Mouse (Mus musculus): ENCODE data around the gene Olfr507.
A peak's percentile ranks its signal among the peaks of the same experiment; 100 is the strongest.
"Not testable (repeated sequence)": the region's sequence is repeated elsewhere in the genome, so short reads cannot be mapped to it uniquely, and the experiment has no call there.

Olfr507 gene

GRCm38 (mm10) chr7:108621514-108621913 is at the start of gene Olfr507:
Gene Olfr507 (plus strand): TSS chr7:108621814.
- no peak for TF ChIP-seq POU5F1 (IDR thresholded peaks at IDR 0.05; ENCODE audit: borderline replicate concordance, low read length)
- no peak for TF ChIP-seq CTCF (conservative IDR thresholded peaks at IDR 0.05; ENCODE audit: low read length)
- TF ChIP-seq NANOG (IDR thresholded peaks at IDR 0.05; ENCODE audit: borderline replicate concordance, low read length), result no peak
- H3K4me1 ChIP-seq (replicated peaks; ENCODE audit: low read depth, low read length), result peaks cover 7% of the 10 kb centered on the region; the same call in 1 of the 2 replicates
- no peaks in the 10 kb centered on the region for H3K27me3 ChIP-seq (ENCODE audit: insufficient read depth, low read length)
- H3K4me3 ChIP-seq (replicated peaks; ENCODE audit: low read length), result no peak within 1 kb of the TSS
- peaks cover 11% of the 10 kb centered on the region for H3K9me3 ChIP-seq (ENCODE audit: low read length)
- no peaks in the 10 kb centered on the region for H3K36me3 ChIP-seq (ENCODE audit: insufficient read depth, low read length)

- peaks cover 4% of the 10 kb centered on the region for H3K9me3 ChIP-seq (ENCODE audit: low read length)
- TF ChIP-seq POU5F1 (IDR thresholded peaks at IDR 0.05; ENCODE audit: borderline replicate concordance, low read length) (no peak), NANOG (IDR thresholded peaks at IDR 0.05; ENCODE audit: borderline replicate concordance, low read length) (no peak), CTCF (conservative IDR thresholded peaks at IDR 0.05; ENCODE audit: low read length) (no peak)
- no peaks in the 10 kb centered on the region for H3K27me3 ChIP-seq (ENCODE audit: insufficient read depth, low read length)
- H3K36me3 ChIP-seq (ENCODE audit: insufficient read depth, low read length), result no peaks in the 10 kb centered on the region
- no peak overlapping the region for H3K4me3 ChIP-seq (replicated peaks; ENCODE audit: low read length)
- no peaks in the 10 kb centered on the region for H3K4me1 ChIP-seq (replicated peaks; ENCODE audit: low read depth, low read length)
Observed at GRCm38 (mm10) chr7:108589797-108590196, 31.8 kb upstream of the Olfr507 start.

GRCm38 (mm10) chr7:108601916-108602315 is 19.7 kb upstream of the Olfr507 start:
- H3K4me3 ChIP-seq (replicated peaks; ENCODE audit: low read length); H3K4me1 ChIP-seq (replicated peaks; ENCODE audit: low read depth, low read length); H3K36me3 ChIP-seq (ENCODE audit: insufficient read depth, low read length); H3K27me3 ChIP-seq (ENCODE audit: insufficient read depth, low read length): not testable (repeated sequence)
- peak; percentile 25; the same call in 1 of the 2 replicates for TF ChIP-seq NANOG (IDR thresholded peaks at IDR 0.05; ENCODE audit: borderline replicate concordance, low read length)
- peaks cover 71% of the 10 kb centered on the region for H3K9me3 ChIP-seq (ENCODE audit: low read length)

GRCm38 (mm10) chr7:108610487-108610886 is 11.1 kb upstream of the Olfr507 start, which contains the start of gene Olfr506:
Gene Olfr506 (plus strand): TSS chr7:108610787.
- no peaks in the 10 kb centered on the region for H3K4me1 ChIP-seq (replicated peaks; ENCODE audit: low read depth, low read length)
- H3K9me3 ChIP-seq (ENCODE audit: low read length), result peaks cover 48% of the 10 kb centered on the region
- TF ChIP-seq CTCF (conservative IDR thresholded peaks at IDR 0.05; ENCODE audit: low read length), result no peak
- TF ChIP-seq NANOG (IDR thresholded peaks at IDR 0.05; ENCODE audit: borderline replicate concordance, low read length), result no peak
- no peak for TF ChIP-seq POU5F1 (IDR thresholded peaks at IDR 0.05; ENCODE audit: borderline replicate concordance, low read length)

GRCm38 (mm10) chr7:108614110-108614509 is 7.5 kb upstream of the Olfr507 start:
- Histone ChIP-seq H3K4me3 (replicated peaks; ENCODE audit: low read length) (no peak overlapping the region), H3K36me3 (ENCODE audit: insufficient read depth, low read length) (peaks cover 3% of the 10 kb centered on the region), H3K4me1 (replicated peaks; ENCODE audit: low read depth, low read length) (peaks cover 10% of the 10 kb centered on the region; the same call in 1 of the 2 replicates), H3K9me3 (ENCODE audit: low read length) (peaks cover 32% of the 10 kb centered on the region), H3K27me3 (ENCODE audit: insufficient read depth, low read length) (no peaks in the 10 kb centered on the region)
- peak; percentile 79 for TF ChIP-seq NANOG (IDR thresholded peaks at IDR 0.05; ENCODE audit: borderline replicate concordance, low read length)
- no peak for TF ChIP-seq CTCF (conservative IDR thresholded peaks at IDR 0.05; ENCODE audit: low read length)
- TF ChIP-seq POU5F1 (IDR thresholded peaks at IDR 0.05; ENCODE audit: borderline replicate concordance, low read length), result no peak

More at GRCm38 (mm10) chr7:108610487-108610886, 11.1 kb upstream of the Olfr507 start, which contains the start of gene Olfr506:
- peaks cover 3% of the 10 kb centered on the region for H3K36me3 ChIP-seq (ENCODE audit: insufficient read depth, low read length)
- no peaks in the 10 kb centered on the region for H3K27me3 ChIP-seq (ENCODE audit: insufficient read depth, low read length)
- H3K4me3 ChIP-seq (replicated peaks; ENCODE audit: low read length), result no peak within 1 kb of the TSS

GRCm38 (mm10) chr7:108616781-108617180 is 4.8 kb upstream of the Olfr507 start:
- H3K4me1 ChIP-seq (replicated peaks; ENCODE audit: low read depth, low read length); H3K36me3 ChIP-seq (ENCODE audit: insufficient read depth, low read length); H3K27me3 ChIP-seq (ENCODE audit: insufficient read depth, low read length); H3K4me3 ChIP-seq (replicated peaks; ENCODE audit: low read length): not testable (repeated sequence)
- TF ChIP-seq NANOG (IDR thresholded peaks at IDR 0.05; ENCODE audit: borderline replicate concordance, low read length), result peak; percentile 48; the same call in 1 of the 2 replicates
- peaks cover 32% of the 10 kb centered on the region for H3K9me3 ChIP-seq (ENCODE audit: low read length)

- Histone ChIP-seq H3K4me1 (replicated peaks; ENCODE audit: low read depth, low read length) (no peaks in the 10 kb centered on the region), H3K27me3 (ENCODE audit: insufficient read depth, low read length) (no peaks in the 10 kb centered on the region), H3K4me3 (replicated peaks; ENCODE audit: low read length) (no peak within 1 kb of the TSS), H3K9me3 (ENCODE audit: low read length) (peaks cover 13% of the 10 kb centered on the region), H3K36me3 (ENCODE audit: insufficient read depth, low read length) (no peaks in the 10 kb centered on the region)
- TF ChIP-seq NANOG (IDR thresholded peaks at IDR 0.05; ENCODE audit: borderline replicate concordance, low read length), result no peak
- no peak for TF ChIP-seq CTCF (conservative IDR thresholded peaks at IDR 0.05; ENCODE audit: low read length)
- no peak for TF ChIP-seq POU5F1 (IDR thresholded peaks at IDR 0.05; ENCODE audit: borderline replicate concordance, low read length)
Observed at GRCm38 (mm10) chr7:108629694-108630093, 8.1 kb downstream of the Olfr507 start, which contains the start of gene Olfr508. Gene Olfr508 (plus strand): TSS chr7:108629994.

- no peak for TF ChIP-seq NANOG (IDR thresholded peaks at IDR 0.05; ENCODE audit: borderline replicate concordance, low read length)
- no peak for TF ChIP-seq POU5F1 (IDR thresholded peaks at IDR 0.05; ENCODE audit: borderline replicate concordance, low read length)
- no peak for TF ChIP-seq CTCF (conservative IDR thresholded peaks at IDR 0.05; ENCODE audit: low read length)
Observed at GRCm38 (mm10) chr7:108651806-108652205, 30.2 kb downstream of the Olfr507 start, which contains the start of gene Olfr509. Gene Olfr509 (minus strand): TSS chr7:108651906.

GRCm38 (mm10) chr7:108662419-108662818 is 40.8 kb downstream of the Olfr507 start:
- peak; percentile 97 for TF ChIP-seq NANOG (IDR thresholded peaks at IDR 0.05; ENCODE audit: borderline replicate concordance, low read length)
- no peak for TF ChIP-seq CTCF (conservative IDR thresholded peaks at IDR 0.05; ENCODE audit: low read length)
- TF ChIP-seq POU5F1 (IDR thresholded peaks at IDR 0.05; ENCODE audit: borderline replicate concordance, low read length), result no peak

More at GRCm38 (mm10) chr7:108651806-108652205, 30.2 kb downstream of the Olfr507 start, which contains the start of gene Olfr509:
- Histone ChIP-seq H3K4me3 (replicated peaks; ENCODE audit: low read length) (no peak within 1 kb of the TSS), H3K4me1 (replicated peaks; ENCODE audit: low read depth, low read length) (no peaks in the 10 kb centered on the region), H3K36me3 (ENCODE audit: insufficient read depth, low read length) (no peaks in the 10 kb centered on the region), H3K27me3 (ENCODE audit: insufficient read depth, low read length) (no peaks in the 10 kb centered on the region), H3K9me3 (ENCODE audit: low read length) (peaks cover 6% of the 10 kb centered on the region; the same call in 1 of the 2 replicates)

More at GRCm38 (mm10) chr7:108662419-108662818, 40.8 kb downstream of the Olfr507 start:
- H3K9me3 ChIP-seq (ENCODE audit: low read length), result peaks cover 9% of the 10 kb centered on the region
- H3K4me1 ChIP-seq (replicated peaks; ENCODE audit: low read depth, low read length), result peaks cover 12% of the 10 kb centered on the region
- no peak overlapping the region for H3K4me3 ChIP-seq (replicated peaks; ENCODE audit: low read length)
- peaks cover 4% of the 10 kb centered on the region for H3K36me3 ChIP-seq (ENCODE audit: insufficient read depth, low read length)
- no peaks in the 10 kb centered on the region for H3K27me3 ChIP-seq (ENCODE audit: insufficient read depth, low read length)

Data from E14TG2a.4 (cell line).